Mouse (Mus musculus): ENCODE results near the gene Rbm4b.
A peak's percentile ranks its signal among the peaks of the same experiment; 100 is the strongest.

DNA sequence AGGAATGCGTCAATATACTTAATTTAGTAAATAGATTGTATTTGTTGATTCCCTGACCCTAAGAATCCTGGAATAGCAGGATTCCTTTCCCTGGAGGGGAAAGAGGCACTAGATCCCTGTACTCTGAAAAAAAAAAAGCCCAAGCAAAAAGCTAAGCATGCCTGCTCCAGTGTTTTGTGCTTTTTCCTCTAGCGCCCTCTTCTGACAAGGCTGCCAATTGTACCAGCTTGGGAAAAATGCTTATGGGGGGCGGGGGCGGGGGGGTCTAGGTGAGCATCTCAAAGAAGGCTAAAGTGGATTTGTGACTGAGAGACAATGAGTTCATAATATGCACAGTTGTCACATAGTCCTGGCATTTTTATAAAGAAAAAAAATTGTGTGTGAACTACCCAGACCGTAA, 12.8 kb upstream of the Rbm4b start:
- TF ChIP-seq CTCF (conservative IDR thresholded peaks at IDR 0.05; ENCODE audit: low read length) (peak; percentile 37; the same call in 1 of the 2 replicates), POU5F1 (IDR thresholded peaks at IDR 0.05; ENCODE audit: borderline replicate concordance, low read length) (no peak), NANOG (IDR thresholded peaks at IDR 0.05; ENCODE audit: borderline replicate concordance, low read length) (no peak)
